Mouse (Mus musculus) heart, postnatal 4 days (tissue): Measurements from ENCODE around the gene Ccdc6. TPM values are rescaled to one million over a fixed set of nuclear protein-coding genes. Genes with fewer than 3 reads are reported as not detected.
A peak's percentile ranks its signal among the peaks of the same experiment; 100 is the strongest.

Experiments
- DNase-seq: peaks from one replicate; pipeline ENCODE4 v3.0.0; 2021
- total RNA-seq, 2 experiments: library from RNA; stranded (reverse); gene quantifications; 2 replicates each; pipeline ENCODE4 v1.2.3; 2021

Ccdc6 gene
- 10 to 100 TPM; 34.9 to 35.9 TPM for total RNA-seq

GRCm38 (mm10) chr10:70096366-70097188, at the start of gene Ccdc6:
TSS of gene Ccdc6 (plus strand) at chr10:70097121.
- peak; percentile 93 for DNase-seq

- DNase-seq: no peak
Observed at GRCm38 (mm10) chr10:70049771-70050170, 47.1 kb upstream of the Ccdc6 start.

GRCm38 (mm10) chr10:70055291-70055690, 41.6 kb upstream of the Ccdc6 start:
- no peak for DNase-seq

GRCm38 (mm10) chr10:70057064-70057463, 39.9 kb upstream of the Ccdc6 start:
- DNase-seq: peak; percentile 61

GRCm38 (mm10) chr10:70060021-70060688, 36.8 kb upstream of the Ccdc6 start:
- no peak for DNase-seq

GRCm38 (mm10) chr10:70060689-70061081, 36.2 kb upstream of the Ccdc6 start:
- DNase-seq: no peak

- DNase-seq: no peak
Observed at GRCm38 (mm10) chr10:70063881-70064555, 32.9 kb upstream of the Ccdc6 start.

GRCm38 (mm10) chr10:70065191-70065590, 31.7 kb upstream of the Ccdc6 start:
- no peak for DNase-seq

GRCm38 (mm10) chr10:70066497-70067168, 30.3 kb upstream of the Ccdc6 start:
- DNase-seq: no peak

- DNase-seq: no peak
Observed at GRCm38 (mm10) chr10:70067169-70068115, 29.5 kb upstream of the Ccdc6 start.

GRCm38 (mm10) chr10:70069321-70069720, 27.6 kb upstream of the Ccdc6 start:
- no peak for DNase-seq

- no peak for DNase-seq
Observed at GRCm38 (mm10) chr10:70071334-70071733, 25.6 kb upstream of the Ccdc6 start.

GRCm38 (mm10) chr10:70077452-70077851, 19.5 kb upstream of the Ccdc6 start:
- no peak for DNase-seq

GRCm38 (mm10) chr10:70080908-70081307, 16.0 kb upstream of the Ccdc6 start:
- no peak for DNase-seq

- peak; percentile 54 for DNase-seq
Observed at GRCm38 (mm10) chr10:70081564-70082175, 15.3 kb upstream of the Ccdc6 start.

GRCm38 (mm10) chr10:70083241-70083640, 13.7 kb upstream of the Ccdc6 start:
- no peak for DNase-seq

- DNase-seq: no peak
Observed at GRCm38 (mm10) chr10:70085256-70085961, 11.5 kb upstream of the Ccdc6 start.

- no peak for DNase-seq
Observed at GRCm38 (mm10) chr10:70088788-70089187, 8.1 kb upstream of the Ccdc6 start.

- DNase-seq: no peak
Observed at GRCm38 (mm10) chr10:70091876-70092462, 5.0 kb upstream of the Ccdc6 start.

- DNase-seq: no peak
Observed at GRCm38 (mm10) chr10:70093782-70094181, 3.1 kb upstream of the Ccdc6 start.
